Mouse (Mus musculus) retina, adult 2 months (tissue): Measurements from ENCODE around the gene Rps13.

Experiments used
- DNase-seq: peaks from one replicate; pipeline ENCODE4 v3.0.0-alpha.2; 2012; ENCODE audit warnings: low read depth, low spot score

Gene Rps13

GRCm38 (mm10) chr7:116292377-116292776 is 41.6 kb downstream of the Rps13 start:
- DNase-seq: no peak

- no peak for DNase-seq
These were observed 43.4 kb downstream of the Rps13 start for GRCm38 (mm10) chr7:116290559-116290958.

- DNase-seq: no peak
These were observed 45.0 kb downstream of the Rps13 start for GRCm38 (mm10) chr7:116288996-116289395.

GRCm38 (mm10) chr7:116287959-116288358 is 46.0 kb downstream of the Rps13 start:
- no peak for DNase-seq

GRCm38 (mm10) chr7:116286611-116287355 is 47.2 kb downstream of the Rps13 start:
- no peak for DNase-seq

- DNase-seq: no peak
These were observed 47.8 kb downstream of the Rps13 start for GRCm38 (mm10) chr7:116286173-116286572.

- DNase-seq: no peak
These were observed 48.8 kb downstream of the Rps13 start for GRCm38 (mm10) chr7:116285216-116285615.

- DNase-seq: no peak
These were observed 51.2 kb downstream of the Rps13 start for GRCm38 (mm10) chr7:116282755-116283154.
